Mouse (Mus musculus): ENCODE data around the gene Atxn2l. TPM values are rescaled to one million over a fixed set of nuclear protein-coding genes. Genes with fewer than 3 reads are reported as not detected.

Gene Atxn2l
- polyA plus RNA-seq, 1 experiment from 2014 or later, result 81.8 TPM

GRCm38 (mm10) chr7:126443997-126444396 is 59.2 kb downstream of the Atxn2l start:
- Histone ChIP-seq H3K4me3 (ENCODE audit: low read depth, low read length) (no peak overlapping the region), H3K27ac (ENCODE audit: low read depth, low read length) (no peak overlapping the region), H3K27me3 (ENCODE audit: control insufficient read depth, insufficient read depth, low read length) (no peaks in the 10 kb centered on the region), H3K4me2 (ENCODE audit: low read depth, low read length, severe bottlenecking) (no peak overlapping the region), H3K4me1 (replicated peaks; ENCODE audit: control insufficient read depth, insufficient read depth, low read length) (no peaks in the 10 kb centered on the region), H3K36me3 (ENCODE audit: control insufficient read depth, insufficient read depth, low read length) (no peaks in the 10 kb centered on the region), H3K9ac (ENCODE audit: low read length) (no peak overlapping the region), H3K9me3 (ENCODE audit: control insufficient read depth, low read length) (no peaks in the 10 kb centered on the region)
- no peak for DNase-seq (ENCODE audit: low spot score)
- ATAC-seq (replicated peaks; ENCODE audit: low FRiP score), result no peak
- 93% methylated on average over 10 of the region's 10 CpGs for WGBS

Other genes starting within 250 kb of the Atxn2l start
- 194 and 214 TPM in 2 replicates for gene Sbk1, start 230.8 kb downstream of the Atxn2l start, polyA plus RNA-seq (2014; fragmentation: Nextera tagmentation; extraction: Ambion mirVana)
- 2.2 and 2.5 TPM in 2 replicates for gene Lat, start 133.9 kb downstream of the Atxn2l start, polyA plus RNA-seq (2014; fragmentation: Nextera tagmentation; extraction: Ambion mirVana)
- 52.4 and 53.9 TPM in 2 replicates for gene Spns1, start 126.0 kb downstream of the Atxn2l start, polyA plus RNA-seq (2014; fragmentation: Nextera tagmentation; extraction: Ambion mirVana)
- gene Nfatc2ip, start 106.7 kb downstream of the Atxn2l start, polyA plus RNA-seq (2014; fragmentation: Nextera tagmentation; extraction: Ambion mirVana), result 3.6 and 4.5 TPM in 2 replicates
- not detected in 2 replicates for gene Cd19, start 88.5 kb downstream of the Atxn2l start, polyA plus RNA-seq (2014; fragmentation: Nextera tagmentation; extraction: Ambion mirVana)
- 23.4 and 24.8 TPM in 2 replicates for gene Rabep2, start 74.7 kb downstream of the Atxn2l start, polyA plus RNA-seq (2014; fragmentation: Nextera tagmentation; extraction: Ambion mirVana)
- not detected in 2 replicates for gene Atp2a1, start 40.3 kb downstream of the Atxn2l start, polyA plus RNA-seq (2014; fragmentation: Nextera tagmentation; extraction: Ambion mirVana)
- gene Sh2b1, start 28.0 kb downstream of the Atxn2l start, polyA plus RNA-seq (2014; fragmentation: Nextera tagmentation; extraction: Ambion mirVana), result 53.5 and 55.6 TPM in 2 replicates
- 138 and 160 TPM in 2 replicates for gene Tufm, start 16.1 kb downstream of the Atxn2l start, polyA plus RNA-seq (2014; fragmentation: Nextera tagmentation; extraction: Ambion mirVana)
- 175 and 184 TPM in 2 replicates for gene Eif3c, start 63.0 kb upstream of the Atxn2l start, polyA plus RNA-seq (2014; fragmentation: Nextera tagmentation; extraction: Ambion mirVana)
- gene Apobr, start 81.5 kb upstream of the Atxn2l start, polyA plus RNA-seq (2014; fragmentation: Nextera tagmentation; extraction: Ambion mirVana), result 0.69 and 0.77 TPM in 2 replicates
- 22.8 and 23.0 TPM in 2 replicates for gene Cln3, start 82.4 kb upstream of the Atxn2l start, polyA plus RNA-seq (2014; fragmentation: Nextera tagmentation; extraction: Ambion mirVana)
- gene Il27, start 91.5 kb upstream of the Atxn2l start, polyA plus RNA-seq (2014; fragmentation: Nextera tagmentation; extraction: Ambion mirVana), result not detected in 2 replicates
- gene Nupr1, start 127.4 kb upstream of the Atxn2l start, polyA plus RNA-seq (2014; fragmentation: Nextera tagmentation; extraction: Ambion mirVana), result 1.6 and 3.2 TPM in 2 replicates
- gene Sgf29, start 145.9 kb upstream of the Atxn2l start, polyA plus RNA-seq (2014; fragmentation: Nextera tagmentation; extraction: Ambion mirVana), result 53.6 and 72.3 TPM in 2 replicates
- 0.21 and 0.52 TPM in 2 replicates for gene Sult1a1, start 173.0 kb upstream of the Atxn2l start, polyA plus RNA-seq (2014; fragmentation: Nextera tagmentation; extraction: Ambion mirVana)
- gene Bola2, start 192.0 kb upstream of the Atxn2l start, polyA plus RNA-seq (2014; fragmentation: Nextera tagmentation; extraction: Ambion mirVana), result 162 and 167 TPM in 2 replicates
- 11.2 and 13.1 TPM in 2 replicates for gene Slx1b, start 192.3 kb upstream of the Atxn2l start, polyA plus RNA-seq (2014; fragmentation: Nextera tagmentation; extraction: Ambion mirVana)
- 39.0 and 45.8 TPM in 2 replicates for gene Coro1a, start 204.3 kb upstream of the Atxn2l start, polyA plus RNA-seq (2014; fragmentation: Nextera tagmentation; extraction: Ambion mirVana)

Measured in forebrain, embryonic 11.5 days (tissue).